Comparison of ENCODE assay signal across 26 mouse cellular contexts in genomic region chr7:132357841-132358237, GRCm38 (mm10).
"Had no signal": no experiment of that assay in that cellular context is flagged by ENCODE, and none has a peak within 500 bp of the region (broad histone marks: within the 10 kb centered on the region; RNA-seq: fewer than 3 reads in every experiment).

No protein-coding gene starts in this region.

- DNase-seq: left cerebral cortex, postnatal 4 days; liver; liver, embryonic 13.5 days; lung, adult 18-20 months; lung, adult 2 months; lung, embryonic 14.5 days; lung, postnatal 14 days; midbrain, embryonic 14.5 days had no signal

- H3K27me3 ChIP-seq: limb, embryonic 15.5 days; liver, embryonic 12.5 days; liver, embryonic 13.5 days; lung, embryonic 15.5 days; midbrain, embryonic 13.5 days; midbrain, embryonic 15.5 days; neural tube, embryonic 12.5 days had no signal

- H3K9me3 ChIP-seq: limb, embryonic 10.5 days; limb, embryonic 12.5 days; limb, embryonic 15.5 days; liver, embryonic 12.5 days; liver, embryonic 13.5 days; liver, embryonic 15.5 days; lung, embryonic 15.5 days; midbrain, embryonic 10.5 days; midbrain, embryonic 13.5 days; midbrain, embryonic 15.5 days; neural tube, embryonic 12.5 days had no signal

- ATAC-seq: liver, embryonic 12.5 days; midbrain, embryonic 13.5 days; midbrain, embryonic 15.5 days; midbrain, embryonic 16.5 days had no signal

- H3K36me3 ChIP-seq: limb, embryonic 10.5 days; limb, embryonic 12.5 days; limb, embryonic 13.5 days; limb, embryonic 15.5 days; liver, embryonic 12.5 days; liver, embryonic 13.5 days; liver, embryonic 15.5 days; lung, embryonic 15.5 days; midbrain, embryonic 10.5 days; midbrain, embryonic 12.5 days; midbrain, embryonic 13.5 days; midbrain, embryonic 15.5 days; neural tube, embryonic 12.5 days had no signal

- H3K27ac ChIP-seq: limb, embryonic 10.5 days; limb, embryonic 12.5 days; limb, embryonic 15.5 days; liver, embryonic 12.5 days; liver, embryonic 13.5 days; liver, embryonic 14.5 days; lung, embryonic 15.5 days; macrophage; midbrain, embryonic 12.5 days; midbrain, embryonic 13.5 days; midbrain, embryonic 15.5 days; neural tube, embryonic 12.5 days had no signal

- H3K4me2 ChIP-seq: limb, embryonic 12.5 days; limb, embryonic 13.5 days; limb, embryonic 15.5 days; liver, embryonic 12.5 days; liver, embryonic 13.5 days; liver, embryonic 15.5 days; lung, embryonic 14.5 days; lung, embryonic 15.5 days; midbrain, embryonic 11.5 days; midbrain, embryonic 12.5 days; midbrain, embryonic 13.5 days; midbrain, embryonic 15.5 days; neural tube, embryonic 12.5 days had no signal

- H3K4me1 ChIP-seq: midbrain, embryonic 15.5 days had no signal

- H3K9ac ChIP-seq: limb, embryonic 12.5 days; limb, embryonic 13.5 days; limb, embryonic 15.5 days; liver, embryonic 12.5 days; liver, embryonic 13.5 days; liver, embryonic 14.5 days; liver, embryonic 15.5 days; lung, embryonic 14.5 days; lung, embryonic 15.5 days; midbrain, embryonic 12.5 days; midbrain, embryonic 13.5 days; midbrain, embryonic 15.5 days; neural tube, embryonic 12.5 days had no signal

- H3K4me3 ChIP-seq: limb, embryonic 10.5 days; limb, embryonic 12.5 days; limb, embryonic 13.5 days; limb, embryonic 15.5 days; liver, embryonic 12.5 days; liver, embryonic 13.5 days; liver, embryonic 15.5 days; lung, embryonic 15.5 days; megakaryocyte, embryonic 14.5 days; midbrain, embryonic 10.5 days; midbrain, embryonic 12.5 days; midbrain, embryonic 13.5 days; midbrain, embryonic 15.5 days; myocyte; neural tube, embryonic 12.5 days had no signal
